Mouse (Mus musculus) kidney, postnatal 0 days (tissue): ENCODE measurements around the gene Ccl27a. TPM values are rescaled to one million over a fixed set of nuclear protein-coding genes. Genes with fewer than 3 reads are reported as not detected.
"Not testable (repeated sequence)": the region's sequence is repeated elsewhere in the genome, so short reads cannot be mapped to it uniquely, and the experiment has no call there.

Experiments
- ATAC-seq: fragments of 200-750 bp; cut with Nextera tagmentation; replicated peaks from 2 replicates; pipeline ENCODE4 v1.8.0; 2017; ENCODE audit warnings: low read depth, moderate number of reproducible peaks, moderate TSS enrichment, moderate library complexity; ENCODE audit not compliant: low FRiP score
- DNase-seq: peaks from one replicate; pipeline ENCODE4 v3.0.0-alpha.2; 2016; ENCODE audit warnings: low spot score
- H3K27ac ChIP-seq: fragments of 300-500 bp; sonication (generic); 2 replicates; pipeline ENCODE4 v1.5.1; 2014; ENCODE audit warnings: mild to moderate bottlenecking
- H3K27me3 ChIP-seq: fragments of 300-500 bp; sonication (generic); 2 replicates; pipeline ENCODE4 v1.6.1; 2014; ENCODE audit warnings: low read length, mixed read lengths; ENCODE audit not compliant: insufficient read depth
- H3K36me3 ChIP-seq: fragments of 300-500 bp; sonication (generic); 2 replicates; pipeline ENCODE4 v1.6.1; 2014; ENCODE audit warnings: low read length, mixed read lengths; ENCODE audit not compliant: insufficient read depth
- H3K4me1 ChIP-seq: fragments of 300-500 bp; sonication (generic); replicated peaks from 2 replicates; pipeline ENCODE4 v1.6.1; 2014; ENCODE audit warnings: antibody characterized with exemption, low read length, mixed read lengths; ENCODE audit not compliant: insufficient read depth
- H3K4me2 ChIP-seq: fragments of 300-500 bp; sonication (generic); 2 replicates; pipeline ENCODE4 v1.6.1; 2014; ENCODE audit warnings: mild to moderate bottlenecking, low read length, moderate library complexity, mixed read lengths
- H3K4me3 ChIP-seq: fragments of 300-500 bp; sonication (generic); replicated peaks from 2 replicates; pipeline ENCODE4 v1.5.1; 2014; ENCODE audit warnings: low read depth, low read length
- H3K9ac ChIP-seq: fragments of 300-500 bp; sonication (generic); 2 replicates; pipeline ENCODE4 v1.6.1; 2014; ENCODE audit warnings: low read depth, low read length
- H3K9me3 ChIP-seq: fragments of 300-500 bp; sonication (generic); replicated peaks from 2 replicates; pipeline ENCODE4 v1.6.1; 2016; ENCODE audit warnings: low read length, inconsistent platforms, mixed read lengths
- CTCF ChIP-seq: IDR thresholded peaks from 2 replicates; pipeline ENCODE4 v1.5.1; 2016; ENCODE audit warnings: antibody characterized with exemption, low read depth, mild to moderate bottlenecking, moderate library complexity
- WGBS: fragments of 180-500 bp; shearing (Covaris S2); extraction: QIAGEN DNeasy Blood & Tissue Kit; methylation state at CpG from one replicate; pipeline ENCODE4 v1.1.7; 2014; 5-methylcytosine and 5-hydroxymethylcytosine counted together
- polyA plus RNA-seq: library from polyadenylated mRNA; unstranded; fragments of >200 nt; fragmentation: Nextera tagmentation; extraction: Ambion mirVana; gene quantifications from 2 replicates; pipeline ENCODE4 v1.2.1, GENCODE M21; 2015

Ccl27a gene
- polyA plus RNA-seq, 1 experiment from 2014 or later, result 42.1 TPM

- DNase-seq, H3K4me2 ChIP-seq, H3K9me3 ChIP-seq, H3K4me1 ChIP-seq, ATAC-seq, H3K36me3 ChIP-seq, H3K9ac ChIP-seq, H3K27ac ChIP-seq, H3K4me3 ChIP-seq, H3K27me3 ChIP-seq: not testable (repeated sequence)
- 83% methylated on average over 10 of the region's 10 CpGs for WGBS
Observed at GRCm38 (mm10) chr4:41767301-41767700, 6.7 kb downstream of the Ccl27a start.

- H3K9me3 ChIP-seq, DNase-seq, H3K4me3 ChIP-seq, H3K27ac ChIP-seq, H3K27me3 ChIP-seq, H3K9ac ChIP-seq, H3K36me3 ChIP-seq, ATAC-seq, H3K4me2 ChIP-seq: not testable (repeated sequence)
- H3K4me1 ChIP-seq, result peaks cover 31% of the 10 kb centered on the region
- WGBS, result 53% methylated on average over 4 of the region's 6 CpGs
Observed at GRCm38 (mm10) chr4:41763176-41763575, 10.9 kb downstream of the Ccl27a start.

- Histone ChIP-seq H3K4me1 (peaks cover 32% of the 10 kb centered on the region), H3K9ac (0 out of 2 replicates have a peak overlapping the region, but pooled peaks have one; percentile 51), H3K4me3 (0 out of 2 replicates have a peak overlapping the region, but pooled peaks have one; percentile 4), H3K27ac (peak overlapping the region; percentile 92), H3K4me2 (peak overlapping the region; percentile 70)
- ATAC-seq, H3K36me3 ChIP-seq, H3K9me3 ChIP-seq, H3K27me3 ChIP-seq: not testable (repeated sequence)
- 35% methylated on average over 8 of the region's 8 CpGs for WGBS
- DNase-seq, result peak; percentile 31
Observed at GRCm38 (mm10) chr4:41762688-41763114, 11.3 kb downstream of the Ccl27a start.

DNA sequence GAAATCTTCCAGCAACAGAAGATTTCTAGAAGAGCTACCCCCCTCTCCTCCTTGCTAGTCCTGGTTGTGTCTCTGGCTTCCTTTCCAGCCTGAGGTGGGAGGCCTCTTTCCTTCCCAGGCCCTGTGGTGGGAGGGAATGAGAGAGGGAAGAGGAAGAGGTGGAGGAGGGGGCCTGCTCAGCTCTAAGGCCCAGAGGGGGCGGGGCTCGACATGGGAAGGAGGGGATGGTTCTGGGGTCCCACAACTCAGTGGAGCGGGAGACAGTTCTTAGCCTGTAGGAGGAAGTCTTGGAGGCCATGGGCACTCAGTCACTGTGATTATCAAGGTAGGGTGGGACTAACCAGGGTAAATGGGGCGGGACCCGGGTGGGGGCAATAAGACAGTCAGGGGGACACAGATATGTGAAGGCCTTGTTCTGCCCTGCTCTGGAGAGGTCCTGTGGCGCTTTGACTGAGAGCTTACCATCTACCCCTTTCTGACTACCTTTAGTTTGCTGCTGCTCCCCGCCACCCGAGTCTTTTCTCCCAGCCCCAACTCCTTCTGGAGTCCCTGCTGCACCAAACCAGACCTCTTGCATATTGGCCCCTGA is 11.9 kb downstream of the Ccl27a start:
- peaks cover 34% of the 10 kb centered on the region for H3K4me1 ChIP-seq
- H3K9ac ChIP-seq, result 0 out of 2 replicates have a peak overlapping the region, but pooled peaks have one; percentile 51
- peak; percentile 85 for DNase-seq
- H3K36me3 ChIP-seq, result no peaks in the 10 kb centered on the region
- WGBS, result 13% methylated on average over 7 of the region's 8 CpGs
- no peaks in the 10 kb centered on the region for H3K27me3 ChIP-seq
- no peak for TF ChIP-seq CTCF
- 0 out of 2 replicates have a peak overlapping the region, but pooled peaks have one; percentile 4 for H3K4me3 ChIP-seq
- 0 out of 2 replicates have a peak, but pooled peaks have one; percentile 5 for ATAC-seq
- H3K9me3 ChIP-seq, result no peaks in the 10 kb centered on the region
- peak overlapping the region; percentile 92 for H3K27ac ChIP-seq
- peak overlapping the region; percentile 70 for H3K4me2 ChIP-seq

GRCm38 (mm10) chr4:41761680-41762079 is 12.4 kb downstream of the Ccl27a start:
- H3K9me3 ChIP-seq, result no peaks in the 10 kb centered on the region
- H3K27ac ChIP-seq, result peak overlapping the region; percentile 92
- H3K27me3 ChIP-seq, result no peaks in the 10 kb centered on the region
- no peak for TF ChIP-seq CTCF
- H3K36me3 ChIP-seq, result no peaks in the 10 kb centered on the region
- peaks cover 34% of the 10 kb centered on the region for H3K4me1 ChIP-seq
- no peak for ATAC-seq
- H3K4me3 ChIP-seq, result peak overlapping the region; percentile 41; the same call in 1 of the 2 replicates
- peak; percentile 21 for DNase-seq
- H3K9ac ChIP-seq, result peak overlapping the region; percentile 51; the same call in 1 of the 2 replicates
- peak overlapping the region; percentile 70 for H3K4me2 ChIP-seq

- Histone ChIP-seq H3K36me3 (no peaks in the 10 kb centered on the region), H3K4me2 (peak overlapping the region; percentile 70), H3K4me1 (peaks cover 34% of the 10 kb centered on the region), H3K27me3 (no peaks in the 10 kb centered on the region), H3K4me3 (peak overlapping the region; percentile 41), H3K27ac (peak overlapping the region; percentile 92), H3K9ac (peak overlapping the region; percentile 51), H3K9me3 (no peaks in the 10 kb centered on the region)
- DNase-seq (peak; percentile 34), ATAC-seq (0 out of 2 replicates have a peak, but pooled peaks have one; percentile 4)
- TF ChIP-seq CTCF, result no peak
- WGBS, result 62% methylated on average over 4 of the region's 4 CpGs
Observed at GRCm38 (mm10) chr4:41760911-41761310, 13.1 kb downstream of the Ccl27a start.
